Mouse (Mus musculus) kidney, postnatal 0 days (tissue): ENCODE measurements around the gene Ccnd1. TPM values are rescaled to one million over a fixed set of nuclear protein-coding genes. Genes with fewer than 3 reads are reported as not detected.
"Not testable (repeated sequence)": the region's sequence is repeated elsewhere in the genome, so short reads cannot be mapped to it uniquely, and the experiment has no call there.

ENCODE experiments used
- ATAC-seq: fragments of 200-750 bp; cut with Nextera tagmentation; replicated peaks from 2 replicates; pipeline ENCODE4 v1.8.0; 2017; ENCODE audit warnings: low read depth, moderate number of reproducible peaks, moderate TSS enrichment, moderate library complexity; ENCODE audit not compliant: low FRiP score
- DNase-seq: peaks from one replicate; pipeline ENCODE4 v3.0.0-alpha.2; 2016; ENCODE audit warnings: low spot score
- H3K27ac ChIP-seq: fragments of 300-500 bp; sonication (generic); 2 replicates; pipeline ENCODE4 v1.5.1; 2014; ENCODE audit warnings: mild to moderate bottlenecking
- H3K27me3 ChIP-seq: fragments of 300-500 bp; sonication (generic); 2 replicates; pipeline ENCODE4 v1.6.1; 2014; ENCODE audit warnings: low read length, mixed read lengths; ENCODE audit not compliant: insufficient read depth
- H3K36me3 ChIP-seq: fragments of 300-500 bp; sonication (generic); 2 replicates; pipeline ENCODE4 v1.6.1; 2014; ENCODE audit warnings: low read length, mixed read lengths; ENCODE audit not compliant: insufficient read depth
- H3K4me1 ChIP-seq: fragments of 300-500 bp; sonication (generic); replicated peaks from 2 replicates; pipeline ENCODE4 v1.6.1; 2014; ENCODE audit warnings: antibody characterized with exemption, low read length, mixed read lengths; ENCODE audit not compliant: insufficient read depth
- H3K4me2 ChIP-seq: fragments of 300-500 bp; sonication (generic); 2 replicates; pipeline ENCODE4 v1.6.1; 2014; ENCODE audit warnings: mild to moderate bottlenecking, low read length, moderate library complexity, mixed read lengths
- H3K4me3 ChIP-seq: fragments of 300-500 bp; sonication (generic); replicated peaks from 2 replicates; pipeline ENCODE4 v1.5.1; 2014; ENCODE audit warnings: low read depth, low read length
- H3K9ac ChIP-seq: fragments of 300-500 bp; sonication (generic); 2 replicates; pipeline ENCODE4 v1.6.1; 2014; ENCODE audit warnings: low read depth, low read length
- H3K9me3 ChIP-seq: fragments of 300-500 bp; sonication (generic); replicated peaks from 2 replicates; pipeline ENCODE4 v1.6.1; 2016; ENCODE audit warnings: low read length, inconsistent platforms, mixed read lengths
- CTCF ChIP-seq: IDR thresholded peaks from 2 replicates; pipeline ENCODE4 v1.5.1; 2016; ENCODE audit warnings: antibody characterized with exemption, low read depth, mild to moderate bottlenecking, moderate library complexity
- WGBS: fragments of 180-500 bp; shearing (Covaris S2); extraction: QIAGEN DNeasy Blood & Tissue Kit; methylation state at CpG from one replicate; pipeline ENCODE4 v1.1.7; 2014; 5-methylcytosine and 5-hydroxymethylcytosine counted together
- polyA plus RNA-seq: library from polyadenylated mRNA; unstranded; fragments of >200 nt; fragmentation: Nextera tagmentation; extraction: Ambion mirVana; gene quantifications from 2 replicates; pipeline ENCODE4 v1.2.1, GENCODE M21; 2015

Ccnd1 gene
- polyA plus RNA-seq, 1 experiment from 2014 or later, result 212 TPM

DNA sequence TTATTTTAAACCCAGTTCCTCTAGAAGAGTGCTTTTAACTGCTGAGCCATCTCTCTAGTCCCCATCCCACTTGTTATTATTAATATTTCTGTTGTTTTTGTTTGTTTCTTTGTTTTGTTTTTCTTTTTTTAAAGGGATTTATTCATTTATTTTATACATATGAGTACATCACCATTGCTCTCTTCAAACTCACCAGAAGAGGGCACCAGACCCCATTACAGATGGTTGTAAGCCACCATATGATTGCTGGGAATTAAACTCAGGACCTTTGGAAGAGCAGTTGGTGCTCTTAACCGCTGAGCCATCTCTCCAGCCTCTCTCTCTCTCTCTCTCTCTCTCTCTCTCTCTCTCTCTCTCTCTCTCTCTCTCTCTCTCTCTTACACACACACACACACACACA lies 49.1 kb downstream of the Ccnd1 start:
- H3K4me3 ChIP-seq, H3K9me3 ChIP-seq, H3K36me3 ChIP-seq, H3K4me1 ChIP-seq, DNase-seq, H3K27ac ChIP-seq, H3K9ac ChIP-seq, ATAC-seq, H3K4me2 ChIP-seq: not testable (repeated sequence)
- peak; percentile 37; the same call in 1 of the 2 replicates for TF ChIP-seq CTCF
- 100% methylated on average over 1 of the region's 1 CpGs for WGBS
- peaks cover 12% of the 10 kb centered on the region for H3K27me3 ChIP-seq

DNA sequence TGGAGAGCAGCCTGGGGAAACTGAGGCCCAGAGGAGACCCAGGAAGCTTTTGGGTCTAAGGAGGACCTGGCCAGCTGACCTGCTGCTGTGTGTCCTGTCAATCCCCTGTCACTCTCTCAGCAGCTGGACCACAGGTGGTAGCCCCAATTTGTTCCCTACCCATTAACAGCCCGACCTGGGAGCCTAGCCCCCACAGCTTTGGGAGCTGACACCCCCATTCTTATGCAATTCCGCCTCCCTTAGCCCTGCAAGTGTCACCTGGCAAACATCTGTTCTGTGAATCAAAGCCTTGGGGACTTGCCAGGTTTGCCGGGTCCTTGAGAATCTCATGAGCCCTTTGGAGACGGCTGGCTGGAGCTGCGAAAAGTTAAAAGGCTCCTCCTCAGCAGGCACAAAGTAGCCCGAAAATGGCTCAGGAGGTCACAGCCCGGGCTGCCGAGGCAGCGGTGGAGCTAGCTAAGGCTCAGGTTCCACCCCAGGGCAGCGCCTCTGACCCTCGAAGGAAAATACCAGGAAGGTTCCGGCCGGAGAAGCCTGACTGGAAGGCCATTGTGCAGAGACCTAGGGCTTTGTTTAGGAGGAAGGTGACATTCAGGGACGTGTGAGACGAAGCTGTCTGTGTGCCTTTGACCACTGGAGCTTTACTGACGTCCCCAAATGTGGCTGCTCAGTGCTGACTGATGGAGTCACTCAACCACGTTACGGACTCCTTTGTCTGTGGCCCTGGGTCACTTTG lies 51.0 kb downstream of the Ccnd1 start:
- Histone ChIP-seq H3K27me3 (no peaks in the 10 kb centered on the region), H3K4me1 (no peaks in the 10 kb centered on the region), H3K36me3 (no peaks in the 10 kb centered on the region), H3K9ac (no peak overlapping the region), H3K4me2 (no peak overlapping the region), H3K9me3 (no peaks in the 10 kb centered on the region), H3K4me3 (no peak overlapping the region), H3K27ac (no peak overlapping the region)
- ATAC-seq, result no peak
- WGBS, result 7% methylated on average over 18 of the region's 18 CpGs
- no peak for TF ChIP-seq CTCF
- peak; percentile 11 for DNase-seq

DNA sequence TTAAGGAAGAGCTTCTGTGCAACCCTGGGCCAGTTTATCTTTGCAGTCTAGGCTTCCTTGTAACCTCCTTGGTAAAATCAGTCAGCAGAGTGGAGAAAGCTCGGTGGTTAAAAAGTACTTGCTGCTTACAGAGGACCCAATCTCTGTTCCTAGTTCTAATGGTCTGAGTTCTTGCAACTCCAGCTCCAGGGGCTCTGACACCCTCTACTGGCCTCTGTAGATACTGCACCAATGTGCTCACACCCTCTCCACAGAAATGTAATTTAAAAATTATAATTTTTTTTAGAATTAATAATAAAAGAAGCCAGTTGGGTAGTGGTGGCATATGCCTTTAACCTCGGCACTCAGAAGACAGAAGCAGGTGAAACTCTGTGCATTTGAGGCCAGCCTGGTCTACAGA lies 52.1 kb downstream of the Ccnd1 start:
- Histone ChIP-seq H3K4me3 (no peak overlapping the region), H3K4me1 (no peaks in the 10 kb centered on the region), H3K27ac (no peak overlapping the region), H3K36me3 (no peaks in the 10 kb centered on the region), H3K27me3 (no peaks in the 10 kb centered on the region), H3K4me2 (no peak overlapping the region), H3K9me3 (no peaks in the 10 kb centered on the region), H3K9ac (no peak overlapping the region)
- ATAC-seq, result no peak
- DNase-seq, result no peak
- TF ChIP-seq CTCF, result peak; percentile 30
- 83% methylated on average over 2 of the region's 2 CpGs for WGBS

DNA sequence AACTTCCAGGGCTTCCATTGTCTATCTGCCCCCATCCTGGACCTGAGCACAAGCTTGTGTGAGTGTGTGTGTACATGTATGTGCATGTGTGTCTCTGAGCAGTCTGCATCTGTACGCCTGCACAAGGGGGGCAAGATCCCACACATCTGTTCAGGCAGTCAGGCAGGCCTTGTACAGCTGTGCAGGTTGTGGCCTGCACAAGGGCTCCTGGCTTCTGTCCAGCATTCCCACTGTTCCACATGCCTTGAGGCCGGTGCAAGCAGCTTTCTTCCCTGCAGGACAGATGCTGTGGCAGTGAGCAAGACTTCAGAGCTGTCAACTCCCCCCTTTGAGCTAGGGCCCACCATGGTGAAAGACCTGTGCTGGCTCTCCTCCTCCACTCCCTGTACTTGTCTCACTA lies 56.6 kb downstream of the Ccnd1 start:
- Histone ChIP-seq H3K27me3 (no peaks in the 10 kb centered on the region), H3K9ac (no peak overlapping the region), H3K27ac (no peak overlapping the region), H3K4me2 (no peak overlapping the region), H3K36me3 (no peaks in the 10 kb centered on the region), H3K4me3 (no peak overlapping the region), H3K4me1 (no peaks in the 10 kb centered on the region), H3K9me3 (no peaks in the 10 kb centered on the region)
- no peak for TF ChIP-seq CTCF
- ATAC-seq (no peak), DNase-seq (no peak)
- 38% methylated on average over 2 of the region's 2 CpGs for WGBS

Other genes starting within 250 kb of the Ccnd1 start
- gene Ano1, start 188.0 kb downstream of the Ccnd1 start, polyA plus RNA-seq, result 33.3 and 34.1 TPM in 2 replicates
- gene Fgf3, start 101.8 kb downstream of the Ccnd1 start, polyA plus RNA-seq, result 0.58 and 0.93 TPM in 2 replicates
- gene Fgf4, start 92.6 kb downstream of the Ccnd1 start, polyA plus RNA-seq, result 0.13 TPM in 1 of 2 replicates, not detected in the other
- 0.87 and 0.92 TPM in 2 replicates for gene Fgf15, start 43.4 kb downstream of the Ccnd1 start, polyA plus RNA-seq
- 22.4 and 25.9 TPM in 2 replicates for gene LTO1, start 24.8 kb downstream of the Ccnd1 start, polyA plus RNA-seq